Mouse (Mus musculus) gastrocnemius, postnatal 14 days (tissue): ENCODE data around the gene Sirt1. TPM values are rescaled to one million over a fixed set of nuclear protein-coding genes. Genes with fewer than 3 reads are reported as not detected.
A peak's percentile ranks its signal among the peaks of the same experiment; 100 is the strongest.

Experiments
- DNase-seq: peaks from one replicate; pipeline ENCODE4 v3.0.0; 2021; ENCODE audit warnings: mixed read lengths
- intact Hi-C: fragments of 180-260 bp; cut with DNase I; formaldehyde crosslinking; loops from one replicate; pipeline ENCODE4 v1.15.1; 2025; ENCODE audit warnings: low total_unique reads
- total RNA-seq, 2 experiments: library from RNA; stranded (reverse); gene quantifications; 2 replicates each; pipeline ENCODE4 v1.2.3; 2021

Gene Sirt1
- total RNA-seq, 2 experiments from 2014 or later = 6.1 to 7.8 TPM

DNA sequence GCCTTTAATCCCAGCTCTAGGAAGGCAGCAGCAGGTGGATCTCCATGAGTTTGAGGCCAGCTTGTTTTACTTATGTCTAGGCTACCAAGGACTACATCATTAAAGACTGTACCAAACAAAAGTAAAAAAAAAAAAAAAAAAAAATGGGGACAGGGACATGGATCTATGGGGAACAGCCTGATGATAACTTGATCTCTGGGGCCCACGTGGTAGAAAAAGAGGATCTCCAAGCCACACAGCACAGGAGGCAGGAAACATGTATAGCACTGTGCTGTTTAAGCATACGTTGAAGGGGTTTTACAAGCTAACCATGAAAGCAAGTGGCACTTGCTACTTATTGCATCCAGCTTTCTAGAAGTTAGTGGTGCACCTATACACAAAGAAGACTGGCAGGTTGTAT is 40.2 kb downstream of the Sirt1 start:
- no peak for DNase-seq
- intact Hi-C loops = loop anchor here (5.0 kb wide), 1 partner anchor 36 kb away; no protein-coding TSS in a partner anchor

DNA sequence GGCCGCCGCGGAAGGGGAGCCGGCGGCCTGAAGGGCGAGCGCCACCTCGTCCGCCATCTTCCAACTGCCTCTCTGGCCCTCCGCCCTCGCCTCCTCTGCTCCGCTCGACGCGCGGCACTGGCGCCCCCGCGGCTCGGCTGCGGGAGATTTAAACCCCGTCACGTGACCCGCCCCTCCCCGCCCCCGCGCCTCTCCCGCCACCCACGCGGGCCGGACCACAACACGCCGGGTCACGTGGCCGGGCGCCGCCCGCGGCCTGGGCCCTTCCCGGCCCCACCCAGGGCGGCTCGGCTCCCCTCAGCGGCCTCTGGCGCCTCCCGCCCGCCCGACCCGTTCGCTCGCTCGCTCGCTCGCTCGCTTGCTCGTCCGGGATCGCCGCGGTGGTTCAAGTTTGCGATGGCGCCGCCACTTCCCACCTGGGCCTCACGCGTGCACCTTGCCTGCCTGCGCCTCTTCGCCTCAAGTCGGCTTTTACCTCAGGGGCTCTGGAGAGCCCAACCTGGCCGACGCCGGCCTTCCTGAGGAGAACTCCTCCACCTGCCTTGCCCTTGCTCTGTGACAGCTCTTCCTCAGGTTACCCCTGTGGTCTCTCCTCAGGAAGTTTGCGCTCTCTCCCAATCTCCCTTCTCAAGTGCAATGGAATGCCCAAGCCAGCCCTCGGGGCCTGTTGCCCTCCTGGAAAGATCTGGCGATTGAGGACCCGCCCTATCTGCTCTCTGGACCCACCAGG is 42.4 kb downstream of the Sirt1 start:
- peak; percentile 93 for DNase-seq
- intact Hi-C loops = no loop called here

DNA sequence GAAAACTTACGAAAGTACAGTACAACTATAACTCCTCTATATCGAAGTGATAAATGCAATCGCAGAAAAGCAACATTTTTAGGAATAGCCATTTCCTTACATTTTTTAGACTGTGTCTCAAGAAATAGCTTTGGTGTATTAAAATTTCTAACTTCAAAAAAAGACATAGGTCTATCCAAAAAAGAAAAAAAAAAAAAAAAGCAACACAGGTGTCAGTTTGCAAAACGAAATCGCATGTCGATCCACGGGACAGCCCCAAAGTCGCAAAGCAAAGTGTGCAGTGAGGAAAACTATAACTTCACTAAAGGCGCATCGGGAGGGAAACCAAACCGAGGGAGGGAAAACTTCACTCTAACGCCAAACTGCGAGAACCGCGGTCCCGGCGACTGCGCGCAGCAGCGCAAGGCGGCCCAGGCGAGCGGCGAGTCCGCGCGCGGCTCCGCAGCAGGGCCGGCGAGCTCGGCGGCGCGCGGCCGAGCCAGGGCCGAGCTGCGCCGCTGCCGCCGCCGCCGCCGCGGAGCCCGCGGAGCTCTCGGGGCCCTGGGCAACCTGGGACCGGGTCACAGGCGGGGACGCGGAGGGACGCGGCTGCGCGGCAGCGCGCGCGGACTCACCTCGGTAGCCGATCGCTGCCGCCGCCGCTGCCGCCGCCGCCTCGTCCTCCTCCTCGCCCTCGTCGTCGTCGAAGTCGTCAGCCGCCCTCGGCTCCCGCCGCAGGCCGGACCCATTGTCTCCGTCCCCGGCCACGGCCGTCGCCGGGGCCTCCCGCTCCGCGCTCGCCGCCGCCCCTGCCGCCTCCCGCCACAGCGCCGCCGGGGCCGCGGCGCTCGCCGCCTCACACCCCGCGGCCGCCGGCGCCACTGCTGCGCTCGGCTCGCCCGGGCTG is 43.3 kb downstream of the Sirt1 start:
- intact Hi-C loops = no loop called here
- DNase-seq = peak; percentile 76

DNA sequence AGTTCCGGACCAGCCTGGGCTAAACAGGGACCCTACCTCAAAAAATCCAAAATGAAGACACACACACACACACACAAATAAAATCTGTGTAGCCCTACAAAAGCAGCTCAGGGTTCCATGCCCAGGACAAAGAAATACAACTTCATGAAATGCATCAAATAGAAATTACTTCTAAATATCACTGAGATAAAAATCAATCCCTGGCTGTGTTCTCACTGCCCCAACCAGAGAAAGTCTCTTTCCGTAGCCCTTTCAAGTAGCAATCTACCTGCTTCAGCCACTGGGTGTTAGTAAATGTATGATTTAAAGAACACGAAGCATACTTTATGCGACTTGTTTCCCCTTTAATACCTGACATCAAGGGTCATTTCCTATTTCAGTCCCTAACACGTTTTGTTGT is 44.2 kb downstream of the Sirt1 start:
- DNase-seq = no peak
- intact Hi-C loops = no loop called here

DNA sequence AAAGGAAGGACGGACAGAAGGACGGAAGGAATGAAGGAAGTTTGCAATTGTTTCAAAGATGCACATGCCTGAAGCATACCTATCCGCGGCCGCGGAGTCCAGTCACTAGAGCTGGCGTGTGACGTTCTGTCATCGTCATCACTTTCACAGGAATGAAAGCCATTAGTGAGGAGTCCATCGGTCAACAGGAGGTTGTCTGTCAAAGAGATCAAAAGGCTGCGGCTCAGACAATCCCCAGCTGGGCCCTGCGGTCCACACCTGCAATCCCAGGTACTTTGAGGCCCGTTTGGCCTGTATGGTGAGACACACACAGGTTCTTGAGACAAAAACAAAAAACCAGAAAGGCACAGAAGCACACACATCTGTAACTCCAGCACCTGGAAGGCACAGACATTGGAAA is 44.6 kb downstream of the Sirt1 start:
- DNase-seq = no peak
- intact Hi-C loops = no loop called here

DNA sequence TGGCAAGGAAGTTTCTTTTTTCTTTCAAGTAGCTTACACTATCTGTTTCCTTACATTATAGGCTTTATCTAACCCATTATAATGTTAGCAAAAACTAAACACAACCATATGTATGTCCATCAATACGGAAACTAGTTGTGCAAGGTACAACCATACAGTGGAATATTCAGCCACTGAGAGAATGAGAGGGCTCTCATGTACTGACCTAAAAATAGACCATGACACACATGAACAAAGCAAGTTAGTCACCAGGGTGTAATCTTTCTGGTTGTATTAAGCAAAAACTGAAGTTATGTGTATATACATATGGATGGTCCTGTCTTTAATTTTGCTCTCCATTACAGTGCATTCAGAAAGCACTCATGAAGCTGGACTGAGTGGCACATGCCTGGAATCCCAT is 54.4 kb downstream of the Sirt1 start:
- DNase-seq = no peak
- intact Hi-C loops = no loop called here

DNA sequence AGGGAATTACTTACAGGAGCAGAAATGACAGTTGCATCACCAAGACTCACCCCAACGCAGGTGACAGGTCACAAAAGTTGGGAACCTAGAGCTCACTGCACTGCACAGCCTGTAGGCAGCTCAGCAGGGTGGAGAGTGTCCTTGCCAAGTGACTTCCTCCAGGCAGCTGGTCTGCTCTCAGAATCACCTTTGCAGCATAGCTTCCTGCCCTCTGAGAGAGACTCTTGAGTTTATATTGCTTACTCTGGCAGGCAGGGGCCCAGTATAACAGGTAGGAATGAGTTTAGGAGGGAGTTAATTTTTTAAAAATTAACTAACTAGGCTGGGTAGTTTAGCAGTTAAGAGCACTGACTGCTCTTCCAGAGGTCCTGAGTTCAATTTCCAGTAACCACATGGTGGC is 67.8 kb downstream of the Sirt1 start:
- DNase-seq = no peak
- intact Hi-C loops = loop anchor here (5.0 kb wide), 1 partner anchor 161 kb away; no protein-coding TSS in a partner anchor

DNA sequence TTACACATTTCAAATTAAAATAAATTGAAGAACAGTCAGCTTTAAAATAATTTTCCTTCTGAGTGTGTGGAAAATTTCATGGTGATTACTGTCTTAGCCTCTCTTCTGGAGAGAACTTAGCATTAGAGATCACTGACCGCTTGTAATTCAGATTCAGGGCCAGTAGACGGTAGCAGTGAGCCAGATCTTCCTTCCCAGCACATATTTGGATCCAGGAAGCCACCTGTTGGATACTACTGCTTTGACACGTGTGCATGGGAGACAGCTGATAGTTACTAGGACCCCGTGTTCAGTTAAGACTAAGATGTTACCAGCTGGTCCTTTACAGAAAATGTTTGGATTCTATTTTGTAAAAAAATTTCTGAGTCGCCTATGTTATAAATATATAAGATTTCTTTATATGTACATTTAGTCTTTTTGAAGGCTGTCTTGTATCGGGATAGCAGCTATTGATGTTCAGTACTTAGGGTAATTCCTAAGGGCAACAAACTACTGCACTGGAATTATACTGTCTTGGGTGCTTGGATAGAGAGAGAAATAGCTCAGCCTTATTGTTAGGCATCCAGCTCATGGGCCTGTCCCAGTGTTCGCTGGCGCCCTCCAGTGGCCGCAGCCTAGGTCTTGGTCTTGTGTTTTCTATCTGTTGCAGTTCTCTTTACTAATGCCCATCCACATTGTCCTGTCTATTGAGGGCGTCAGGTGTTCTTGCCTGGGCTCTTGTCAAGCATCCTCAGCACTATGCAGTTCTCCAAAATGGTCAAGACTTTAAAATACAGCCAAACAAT is 72.7 kb downstream of the Sirt1 start:
- peak; percentile 80 for DNase-seq

DNA sequence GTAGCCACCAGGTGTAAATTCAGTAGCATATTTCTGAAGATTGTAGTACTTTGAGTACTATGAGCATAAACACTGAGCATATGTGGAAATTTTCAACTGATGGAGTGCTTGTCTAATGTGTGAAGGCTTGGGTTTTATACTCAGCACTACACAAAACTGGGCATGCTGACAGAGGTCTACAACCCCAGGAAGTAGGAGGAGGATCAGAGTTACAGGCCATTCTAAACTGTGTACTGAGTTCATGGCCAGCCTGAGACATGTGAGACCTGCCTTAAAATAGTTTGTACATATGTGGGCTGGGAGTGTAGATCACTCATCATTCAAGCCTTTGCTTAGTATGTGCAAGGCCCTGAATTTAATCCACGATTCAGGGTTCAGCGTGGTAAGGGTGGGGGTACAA is 79.1 kb downstream of the Sirt1 start:
- intact Hi-C loops = no loop called here
- DNase-seq = no peak

More for the DNA sequence above, 72.7 kb downstream of the Sirt1 start:
- intact Hi-C loops = loop anchor here (5.0 kb wide), 1 partner anchor 69 kb away; no protein-coding TSS in a partner anchor

DNA sequence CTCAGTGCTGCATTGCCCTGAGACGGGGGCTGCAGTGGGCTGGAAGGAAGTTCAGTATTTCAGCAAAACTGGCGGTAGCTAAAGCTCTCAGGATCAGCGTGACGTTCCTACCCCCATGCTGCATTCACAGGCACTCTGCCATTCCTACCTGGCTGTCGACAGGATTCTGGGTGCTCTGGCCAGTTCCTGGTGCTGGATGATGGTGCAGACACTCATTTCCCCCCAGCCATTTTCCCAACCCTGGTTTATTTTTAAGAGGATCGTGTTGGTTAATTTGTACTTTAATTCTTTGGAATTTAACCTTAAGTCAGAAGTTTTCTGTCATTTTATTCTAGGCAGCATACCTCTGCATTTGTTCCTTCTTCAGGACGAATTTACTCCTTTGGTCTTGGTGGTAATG is 98.7 kb downstream of the Sirt1 start:
- intact Hi-C loops = no loop called here
- DNase-seq = no peak

DNA sequence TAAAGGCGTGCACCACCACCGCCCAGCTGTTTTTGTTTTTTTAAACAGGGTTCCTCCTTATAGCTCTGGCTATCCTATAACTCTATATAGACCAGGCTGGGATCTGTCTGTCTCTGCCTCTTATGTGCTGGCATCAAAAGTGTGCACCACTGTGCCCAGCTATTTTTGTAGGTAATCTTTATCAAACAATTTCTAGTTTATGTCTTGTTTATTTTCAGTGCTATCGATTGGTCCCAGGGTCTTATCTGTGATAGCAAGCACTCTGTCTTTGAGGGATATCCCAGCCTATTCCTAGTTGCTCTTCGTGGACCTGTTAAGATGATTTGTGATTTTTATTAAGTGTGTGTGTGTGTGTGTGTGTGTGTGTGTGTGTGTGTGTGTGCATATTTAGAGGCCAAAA is 99.1 kb downstream of the Sirt1 start:
- DNase-seq = no peak
- intact Hi-C loops = no loop called here

DNA sequence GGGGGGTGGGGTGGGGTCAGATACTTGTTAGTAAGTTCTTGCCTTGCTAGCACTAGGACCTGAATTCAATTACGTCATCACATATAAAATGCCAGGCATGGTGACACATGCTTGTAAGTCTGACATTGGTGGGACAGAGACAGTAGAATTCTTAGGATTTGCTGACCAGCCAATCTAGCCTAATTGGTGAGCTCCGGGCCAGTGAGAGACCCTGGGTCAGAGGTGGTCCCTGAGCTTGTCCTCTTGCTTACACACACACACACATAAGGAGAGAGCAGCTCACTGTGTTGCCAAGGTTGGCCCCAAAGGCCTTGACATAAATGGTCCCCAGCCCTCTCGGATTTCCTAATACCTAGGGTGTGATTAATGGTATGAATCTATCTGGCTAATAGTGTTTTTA is 101.7 kb downstream of the Sirt1 start:
- DNase-seq = no peak
- intact Hi-C loops = no loop called here

DNA sequence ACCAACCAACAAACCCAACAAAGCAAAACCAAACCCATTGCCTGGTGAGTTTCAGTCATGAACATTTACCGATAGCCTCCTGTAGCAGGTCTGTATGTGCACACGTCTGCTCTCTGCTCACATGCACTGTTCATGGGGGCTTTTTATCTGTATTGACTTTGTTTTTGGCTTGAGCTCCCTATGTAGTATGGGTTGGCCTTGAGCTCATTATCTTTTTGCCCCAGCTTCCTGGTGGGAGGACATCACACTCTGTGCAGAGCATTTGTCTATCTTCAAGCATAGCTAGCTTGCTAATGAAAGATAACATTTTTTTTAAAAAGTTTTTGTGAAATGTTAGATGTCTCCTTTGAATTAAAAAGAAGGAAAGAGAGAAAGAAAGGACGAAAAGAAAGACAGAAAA is 104.5 kb downstream of the Sirt1 start:
- intact Hi-C loops = no loop called here
- no peak for DNase-seq

DNA sequence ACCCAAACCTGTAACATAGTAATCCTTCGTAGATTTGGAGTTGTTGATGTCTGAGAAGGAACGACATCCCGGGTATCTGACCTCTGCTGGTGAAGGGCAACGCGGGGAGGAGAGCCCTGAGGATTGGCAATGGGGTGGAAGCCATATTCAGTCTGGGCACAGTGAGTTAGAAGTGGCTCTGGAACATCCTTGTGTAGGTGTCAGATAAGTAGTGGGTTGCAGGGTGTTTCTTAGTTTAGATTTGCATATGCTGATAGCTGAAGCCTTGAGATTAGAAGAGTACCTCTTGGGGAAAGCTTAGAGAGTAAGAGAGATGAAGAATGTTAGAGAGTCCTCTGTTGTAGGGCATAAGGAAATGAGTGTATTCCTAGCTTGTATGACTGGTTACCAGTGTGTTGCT is 108.6 kb downstream of the Sirt1 start:
- no peak for DNase-seq
- intact Hi-C loops = no loop called here

DNA sequence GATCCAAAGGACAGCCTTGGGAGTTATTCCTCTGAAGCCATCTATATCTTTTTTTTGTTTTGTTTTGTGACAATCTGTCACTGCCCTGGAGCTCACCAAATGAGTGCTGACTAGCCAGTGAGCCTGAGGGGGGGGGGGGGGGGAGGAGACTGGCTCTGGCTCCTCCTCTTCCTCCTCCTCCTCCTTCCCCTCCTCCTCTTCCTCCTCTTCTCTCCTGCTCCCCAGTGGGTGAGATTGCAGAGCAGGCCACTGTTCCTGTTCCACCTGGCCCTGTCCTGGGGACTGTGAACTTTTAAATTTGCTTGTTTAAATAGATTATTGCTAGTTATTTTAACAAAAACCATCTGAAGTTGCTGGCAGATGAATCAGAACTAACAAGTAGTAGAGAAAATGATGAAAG is 109.1 kb downstream of the Sirt1 start:
- DNase-seq = no peak
- intact Hi-C loops = no loop called here

Other genes starting within 250 kb of the Sirt1 start
- gene Mypn, start 177.8 kb downstream of the Sirt1 start, total RNA-seq = 100 to 1,000 TPM; 240 to 247 TPM
- gene Herc4, start 137.9 kb downstream of the Sirt1 start, total RNA-seq = 10 to 100 TPM; 18.1 to 20.6 TPM
- 10 to 100 TPM in 1 of 2 experiments, 1 to 10 TPM in 1; 9.9 to 11.5 TPM for gene Dnajc12, start 739 bp upstream of the Sirt1 start, total RNA-seq
- not detected for gene Gm7075, start 40.1 kb upstream of the Sirt1 start, total RNA-seq
- 10 to 100 TPM; 19.1 to 20.2 TPM for gene Ctnna3, start 48.4 kb upstream of the Sirt1 start, total RNA-seq